Mouse (Mus musculus): ENCODE measurements around the gene Ruvbl2.
"Not testable (repeated sequence)": the region's sequence is repeated elsewhere in the genome, so short reads cannot be mapped to it uniquely, and the experiment has no call there.

The Ruvbl2 gene

DNA sequence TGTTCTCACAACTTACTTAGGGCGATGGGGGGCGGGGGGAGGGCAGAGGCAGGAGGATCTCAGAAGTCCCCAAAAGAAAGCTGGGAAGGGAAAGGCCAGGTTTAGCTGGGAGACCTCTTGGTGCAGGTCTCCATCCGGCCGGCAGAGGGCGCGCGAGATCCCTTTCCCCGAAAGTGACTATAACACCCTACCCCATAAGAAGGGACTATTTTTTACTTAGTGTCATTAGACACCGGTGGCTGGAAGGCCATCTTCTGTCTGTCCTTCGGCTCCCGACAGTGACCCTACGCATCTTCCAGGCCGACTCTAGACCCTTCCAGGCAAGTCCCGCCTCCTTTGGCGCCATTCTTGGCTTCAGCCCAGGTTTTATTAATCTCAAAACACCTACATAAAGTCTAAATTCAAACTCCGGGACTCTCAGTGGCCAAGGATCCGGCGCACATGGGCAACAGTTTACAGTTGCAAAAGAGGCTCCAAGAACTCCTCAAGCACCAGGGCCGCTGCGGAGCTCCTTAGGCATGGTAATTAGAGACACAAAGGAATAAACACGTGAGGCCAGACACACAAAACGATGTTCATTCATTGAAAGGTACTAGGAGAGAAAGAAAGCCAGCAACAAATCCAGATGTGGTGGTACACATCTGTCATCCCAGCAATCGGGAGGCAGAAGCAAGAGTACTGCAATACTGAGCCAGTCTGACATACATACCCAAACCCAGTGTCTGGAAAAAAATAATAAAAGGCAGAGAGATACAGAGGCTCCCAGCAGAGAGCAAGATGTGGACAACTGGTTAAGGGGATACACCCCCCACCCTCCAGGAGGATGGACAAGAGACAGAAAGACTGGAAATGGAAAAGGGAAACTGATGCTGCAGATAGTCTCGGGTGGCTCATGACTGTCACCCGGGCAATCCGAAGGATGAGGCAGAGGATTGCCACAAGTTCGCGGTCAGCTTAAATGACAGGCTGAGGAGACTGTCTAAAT, 32.5 kb downstream of the Ruvbl2 start, which contains the start of gene Kcna7:
Kcna7 (plus strand) TSS at position 563 of the 985 bp plus-strand sequence.
- peak; percentile 65 for DNase-seq (ENCODE audit: extremely low read depth, insufficient read length, low spot score)

DNA sequence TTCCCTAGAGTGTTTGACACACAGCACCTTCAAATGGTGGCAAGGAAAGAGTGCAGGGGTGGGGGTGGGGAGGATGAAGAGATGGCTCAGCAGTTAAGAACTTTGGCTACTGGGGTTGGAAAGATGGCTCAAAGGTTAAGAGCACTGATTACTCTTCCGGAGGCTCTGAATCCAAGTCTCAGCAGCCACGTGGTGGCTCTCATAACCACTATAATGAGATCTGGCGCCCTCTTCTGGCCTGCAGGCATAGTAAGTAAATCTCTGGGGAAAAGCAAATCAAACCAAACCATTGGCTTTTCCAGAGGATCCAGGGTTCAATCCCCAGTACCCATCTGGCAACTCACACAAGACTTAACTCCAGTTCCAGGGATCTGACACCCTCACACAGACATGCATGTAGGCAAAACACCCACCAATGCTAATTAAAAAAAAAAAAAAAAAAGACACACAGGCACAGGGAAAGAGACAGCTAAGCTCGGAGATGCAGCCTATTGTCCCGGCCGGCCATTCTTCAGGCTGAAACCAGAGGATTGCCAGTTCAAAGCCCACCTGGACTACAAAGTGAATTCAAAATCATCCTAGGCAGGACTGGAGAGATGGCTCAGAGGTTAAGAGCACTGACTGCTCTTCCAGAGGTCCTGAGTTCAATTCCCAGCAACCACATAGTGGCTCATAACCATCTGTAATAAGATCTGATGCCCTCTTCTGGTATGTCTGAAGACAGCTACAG, 34.2 kb downstream of the Ruvbl2 start:
- no peak for DNase-seq (ENCODE audit: extremely low read depth, insufficient read length, low spot score)

DNA sequence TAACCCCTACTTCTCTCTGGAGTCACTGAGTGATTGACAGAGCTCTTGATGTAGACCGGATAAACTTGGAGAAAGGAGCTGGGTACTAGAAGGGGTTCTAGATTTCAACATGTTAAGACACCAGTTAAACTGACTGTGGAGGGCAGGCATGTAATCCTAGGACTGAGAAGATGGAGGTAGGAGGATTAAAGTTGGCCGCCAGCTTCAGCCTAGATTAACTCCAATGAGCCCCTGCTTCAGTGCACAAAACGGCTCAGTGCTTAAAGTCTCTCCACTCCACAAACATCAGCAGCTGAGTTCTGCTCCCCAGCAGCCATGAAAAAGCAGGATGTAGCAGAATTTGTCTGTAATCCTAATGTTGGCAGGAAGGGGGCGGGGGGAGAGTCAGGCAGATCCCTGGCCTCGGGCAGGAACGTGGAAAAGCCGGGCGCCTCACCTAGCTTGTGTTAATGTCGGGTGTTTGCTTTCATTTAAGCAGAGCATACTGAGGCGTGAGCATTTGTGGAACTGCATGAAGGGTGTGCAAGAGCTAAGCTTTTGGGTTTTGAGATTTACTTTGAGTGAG, 36.3 kb downstream of the Ruvbl2 start:
- DNase-seq (ENCODE audit: extremely low read depth, insufficient read length, low spot score): no peak

DNA sequence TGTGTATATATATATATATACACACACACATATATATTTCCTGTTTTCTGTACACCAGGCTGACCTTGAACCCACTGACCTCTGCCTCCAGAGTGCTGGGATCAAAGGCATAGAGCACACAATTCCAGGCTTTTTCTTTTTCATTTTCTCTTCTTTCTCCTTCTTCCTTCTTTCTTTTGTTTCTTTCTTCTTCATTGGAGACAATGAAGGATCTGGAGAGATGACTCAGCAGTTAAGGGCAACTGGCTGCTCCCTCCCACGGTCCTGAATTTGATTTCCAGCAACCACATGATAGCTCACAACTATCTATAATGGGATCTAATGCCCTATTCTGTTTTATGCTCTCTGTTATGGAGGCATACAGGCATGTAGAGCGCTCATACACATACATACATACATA, 41.1 kb downstream of the Ruvbl2 start:
- no peak for DNase-seq (ENCODE audit: extremely low read depth, insufficient read length, low spot score)

DNA sequence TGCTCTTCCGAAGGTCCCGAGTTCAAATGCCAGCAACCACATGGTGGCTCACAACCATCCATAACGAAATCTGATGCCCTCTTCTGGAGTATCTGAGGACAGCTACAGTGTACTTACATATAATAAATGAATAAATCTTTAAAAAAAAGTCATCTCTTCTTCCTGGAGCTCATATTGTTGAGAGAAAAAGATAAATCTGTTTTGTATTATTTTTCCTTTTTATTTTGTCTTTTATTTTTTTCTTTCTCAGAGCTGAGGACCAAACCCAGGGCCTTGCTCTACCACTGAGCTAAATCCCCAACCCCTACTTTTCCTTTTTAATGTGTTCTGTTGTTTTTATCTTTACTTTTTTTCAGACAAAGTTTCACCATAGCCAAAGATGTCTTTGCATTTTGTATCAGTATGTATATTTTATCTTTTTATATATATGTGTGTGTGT, 41.5 kb downstream of the Ruvbl2 start:
- DNase-seq (ENCODE audit: extremely low read depth, insufficient read length, low spot score): not testable (repeated sequence)

DNA sequence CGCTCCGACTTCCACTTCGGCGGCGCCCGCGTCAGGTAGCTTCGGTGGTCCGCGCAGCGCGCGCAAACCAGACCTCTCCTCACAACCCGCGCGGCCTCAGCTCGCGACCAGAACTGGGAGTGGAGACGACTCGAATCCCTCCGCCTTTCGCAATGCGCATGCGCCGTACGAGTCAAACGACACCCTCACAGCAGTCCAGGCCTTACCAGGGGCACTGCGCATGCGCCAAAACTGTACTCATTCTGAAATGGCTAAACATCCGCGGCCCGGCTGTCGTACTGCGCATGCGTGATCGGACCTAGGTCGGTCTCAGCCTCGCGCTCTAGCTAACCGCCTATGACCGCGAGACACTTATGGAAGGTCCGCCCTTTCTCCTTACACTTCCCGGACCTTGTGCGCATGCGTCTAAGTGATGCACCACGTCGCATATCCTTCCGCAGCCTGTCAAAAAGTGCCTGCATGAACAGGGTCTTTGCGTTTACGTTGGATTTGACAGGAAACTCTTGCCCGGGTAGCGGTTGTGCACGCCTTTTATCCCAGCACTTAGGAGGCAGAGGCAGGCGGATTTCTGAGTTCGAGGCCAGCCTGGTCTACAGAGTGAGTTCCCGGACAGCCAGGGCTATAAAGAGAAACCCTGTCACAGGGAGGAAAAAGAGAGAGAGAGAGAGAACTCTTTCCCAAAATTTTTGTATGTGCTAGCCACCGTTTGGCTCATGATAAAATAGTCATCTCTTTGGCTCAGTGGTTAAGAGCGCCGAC, 42.1 kb downstream of the Ruvbl2 start, which contains the start of gene Snrnp70:
Snrnp70 (minus strand) TSS at position 165 of the 759 bp plus-strand sequence.
- DNase-seq (ENCODE audit: extremely low read depth, insufficient read length, low spot score): peak; percentile 99

DNA sequence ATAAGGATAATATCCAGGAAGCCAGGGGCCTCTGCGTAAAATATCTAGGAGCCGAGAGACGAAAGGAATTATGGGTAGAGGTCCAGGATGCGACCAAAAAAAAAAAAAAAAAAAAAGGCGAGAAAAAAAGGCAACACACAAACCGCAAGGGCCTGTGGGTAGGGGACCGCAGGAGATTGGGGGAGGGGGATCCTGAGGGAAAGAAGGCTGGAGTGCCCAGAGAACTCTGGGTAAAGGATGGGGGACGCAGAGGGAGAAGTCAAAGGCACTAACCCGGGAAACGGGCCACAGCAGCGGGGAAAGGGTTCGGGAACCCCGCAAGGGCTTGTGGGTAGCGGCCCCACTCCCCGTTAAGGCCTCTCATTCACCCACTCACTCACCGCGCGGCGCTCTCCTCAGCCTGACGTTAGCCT, 42.8 kb downstream of the Ruvbl2 start:
- DNase-seq (ENCODE audit: extremely low read depth, insufficient read length, low spot score): no peak

DNA sequence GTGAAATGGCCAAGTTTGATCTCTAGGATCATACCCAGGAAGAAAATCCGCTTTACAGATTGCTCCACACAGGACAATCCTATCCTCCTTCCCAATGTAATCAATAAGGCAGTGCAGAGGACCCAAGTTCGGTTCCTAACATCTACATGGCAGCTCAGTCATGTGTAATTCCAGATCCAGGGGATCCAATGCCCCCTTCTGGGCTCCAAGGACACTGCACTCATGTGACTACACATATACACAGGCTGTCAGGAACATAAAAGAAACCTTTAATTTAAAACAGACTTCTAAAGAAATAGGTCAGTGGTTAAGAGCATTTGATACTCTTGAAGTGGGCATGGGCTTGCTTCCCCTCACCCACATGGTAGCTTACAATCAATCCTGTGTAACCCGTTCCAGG, 51.8 kb downstream of the Ruvbl2 start:
- no peak for DNase-seq (ENCODE audit: extremely low read depth, insufficient read length, low spot score)

DNA sequence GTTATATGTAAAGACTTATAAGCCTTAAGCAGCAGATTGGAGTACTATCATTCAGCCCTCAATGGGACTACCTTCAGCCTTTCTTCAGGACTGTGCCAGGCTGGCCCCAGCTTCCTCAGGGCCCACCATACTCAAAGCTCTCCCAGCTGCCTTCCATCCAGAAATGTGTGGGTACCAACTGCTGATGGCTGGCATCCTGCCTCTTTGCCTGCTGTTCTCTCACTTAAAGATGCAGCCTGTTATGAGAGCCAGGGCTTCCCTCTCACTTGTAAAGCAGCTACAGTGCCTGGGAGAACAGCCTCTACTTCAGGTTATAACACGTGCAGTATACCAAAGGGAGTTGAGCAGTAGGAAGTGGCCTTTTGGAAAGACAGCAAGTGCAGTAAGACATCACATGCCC, 61.8 kb downstream of the Ruvbl2 start:
- DNase-seq (ENCODE audit: extremely low read depth, insufficient read length, low spot score): no peak

DNA sequence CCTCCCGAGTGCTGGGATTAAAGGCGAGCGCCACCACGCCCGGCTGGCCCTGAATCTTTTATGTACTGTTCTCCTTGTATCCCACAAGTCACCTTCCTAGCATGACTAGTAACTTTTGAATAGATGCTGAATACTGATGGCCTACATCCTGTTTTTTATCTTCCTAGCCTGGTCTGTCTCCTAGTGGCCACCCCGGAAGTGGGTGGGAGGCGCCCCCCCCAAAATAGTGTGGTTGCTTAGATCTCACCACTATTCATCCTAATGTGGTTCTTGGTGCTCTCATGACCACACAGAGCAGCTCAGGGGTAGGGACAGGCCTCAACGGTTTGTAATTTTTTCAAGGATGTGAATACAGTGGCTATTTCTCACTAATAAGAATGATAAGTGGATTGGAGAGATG, 63.3 kb downstream of the Ruvbl2 start:
- DNase-seq (ENCODE audit: extremely low read depth, insufficient read length, low spot score): no peak

DNA sequence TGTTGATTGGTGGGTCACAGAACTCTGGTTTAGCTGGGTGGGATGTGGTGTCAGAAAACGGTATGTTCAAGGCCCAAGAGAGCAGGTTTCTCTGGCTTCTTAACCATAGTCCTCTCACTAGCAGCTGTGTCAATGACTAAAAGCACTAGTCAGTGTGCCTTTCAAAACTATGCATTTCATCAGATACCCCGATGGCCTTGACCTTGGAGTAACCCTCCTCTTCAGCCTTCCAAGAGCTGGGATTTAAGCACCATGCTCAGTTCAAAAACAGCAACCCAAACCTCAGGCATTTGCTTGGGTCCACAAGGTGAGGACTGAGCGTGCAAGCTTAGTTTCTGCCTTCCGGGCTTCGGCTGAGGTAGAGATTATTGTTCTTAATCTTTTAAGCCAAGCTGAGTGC, 65.5 kb downstream of the Ruvbl2 start:
- no peak for DNase-seq (ENCODE audit: extremely low read depth, insufficient read length, low spot score)
